Mouse (Mus musculus): ENCODE measurements around the gene Kctd6. TPM values are rescaled to one million over a fixed set of nuclear protein-coding genes. Genes with fewer than 3 reads are reported as not detected.

The Kctd6 gene
- 10.5 to 12.7 TPM (median 11.6 TPM) in 4 replicates for total RNA-seq (2023; ENCODE audit: inconsistent age)

GRCm38 (mm10) chr14:8213803-8214224, at the start of gene Kctd6:
Kctd6 (plus strand) TSS chr14:8214140.

GRCm38 (mm10) chr14:8172507-8173410, 41.2 kb upstream of the Kctd6 start, which contains the start of gene Pdhb:
Pdhb (minus strand) TSS chr14:8173025.

GRCm38 (mm10) chr14:8259166-8259565, 45.2 kb downstream of the Kctd6 start, which contains the start of gene Acox2:
Acox2 (minus strand) TSS chr14:8259353.

Other genes starting within 250 kb of the Kctd6 start
- 6.8 to 13.5 TPM (median 9.0 TPM) in 4 replicates for gene Dnase1l3, start 219.6 kb upstream of the Kctd6 start, total RNA-seq (2023; ENCODE audit: inconsistent age)
- gene Abhd6, start 211.2 kb upstream of the Kctd6 start, total RNA-seq (2023; ENCODE audit: inconsistent age) = 12.1 to 14.2 TPM (median 13.3 TPM) in 4 replicates
- 10.6 to 19.1 TPM (median 11.3 TPM) in 4 replicates for gene Rpp14, start 133.8 kb upstream of the Kctd6 start, total RNA-seq (2023; ENCODE audit: inconsistent age)
- gene Pxk, start 115.9 kb upstream of the Kctd6 start, total RNA-seq (2023; ENCODE audit: inconsistent age) = 266 to 292 TPM (median 275 TPM) in 4 replicates
- 118 to 133 TPM (median 125 TPM) in 4 replicates for gene Pdhb, start 41.1 kb upstream of the Kctd6 start, total RNA-seq (2023; ENCODE audit: inconsistent age)
- not detected in 4 replicates for gene Acox2, start 45.2 kb downstream of the Kctd6 start, total RNA-seq (2023; ENCODE audit: inconsistent age)
- gene Fam107a, start 103.9 kb downstream of the Kctd6 start, total RNA-seq (2023; ENCODE audit: inconsistent age) = not detected in 4 replicates
- gene Oit1, start 164.6 kb downstream of the Kctd6 start, total RNA-seq (2023; ENCODE audit: inconsistent age) = not detected in 4 replicates

Data from B cell, adult (primary cell).